Mouse (Mus musculus): ENCODE measurements around the gene Gclm.
A peak's percentile ranks its signal among the peaks of the same experiment; 100 is the strongest.
"Not testable (repeated sequence)": the region's sequence is repeated elsewhere in the genome, so short reads cannot be mapped to it uniquely, and the experiment has no call there.

Gclm gene

GRCm38 (mm10) chr3:122245215-122245877 is at the start of gene Gclm:
TSS of gene Gclm (plus strand) at chr3:122245557.
- DNase-seq (ENCODE audit: low read depth, low spot score): peak; percentile 87

- DNase-seq (ENCODE audit: low read depth, low spot score): no peak
Measured at GRCm38 (mm10) chr3:122196621-122197298, 48.6 kb upstream of the Gclm start.

GRCm38 (mm10) chr3:122198532-122198931 is 46.8 kb upstream of the Gclm start:
- DNase-seq (ENCODE audit: low read depth, low spot score): no peak

GRCm38 (mm10) chr3:122198966-122199381 is 46.4 kb upstream of the Gclm start:
- no peak for DNase-seq (ENCODE audit: low read depth, low spot score)

GRCm38 (mm10) chr3:122199600-122199999 is 45.8 kb upstream of the Gclm start:
- DNase-seq (ENCODE audit: low read depth, low spot score): no peak

GRCm38 (mm10) chr3:122200017-122200416 is 45.3 kb upstream of the Gclm start:
- no peak for DNase-seq (ENCODE audit: low read depth, low spot score)

GRCm38 (mm10) chr3:122200447-122200846 is 44.9 kb upstream of the Gclm start:
- no peak for DNase-seq (ENCODE audit: low read depth, low spot score)

- peak; percentile 67 for DNase-seq (ENCODE audit: low read depth, low spot score)
Measured at GRCm38 (mm10) chr3:122202307-122202732, 43.0 kb upstream of the Gclm start.

GRCm38 (mm10) chr3:122203675-122204329 is 41.6 kb upstream of the Gclm start:
- DNase-seq (ENCODE audit: low read depth, low spot score): no peak

- no peak for DNase-seq (ENCODE audit: low read depth, low spot score)
Measured at GRCm38 (mm10) chr3:122205753-122206152, 39.6 kb upstream of the Gclm start.

- no peak for DNase-seq (ENCODE audit: low read depth, low spot score)
Measured at GRCm38 (mm10) chr3:122206279-122207070, 38.9 kb upstream of the Gclm start.

- DNase-seq (ENCODE audit: low read depth, low spot score): no peak
Measured at GRCm38 (mm10) chr3:122207766-122208165, 37.6 kb upstream of the Gclm start.

- DNase-seq (ENCODE audit: low read depth, low spot score): no peak
Measured at GRCm38 (mm10) chr3:122208296-122209225, 36.8 kb upstream of the Gclm start.

- DNase-seq (ENCODE audit: low read depth, low spot score): no peak
Measured at GRCm38 (mm10) chr3:122209511-122209910, 35.8 kb upstream of the Gclm start.

GRCm38 (mm10) chr3:122210434-122210833 is 34.9 kb upstream of the Gclm start:
- DNase-seq (ENCODE audit: low read depth, low spot score): no peak

- DNase-seq (ENCODE audit: low read depth, low spot score): no peak
Measured at GRCm38 (mm10) chr3:122210846-122211245, 34.5 kb upstream of the Gclm start.

- DNase-seq (ENCODE audit: low read depth, low spot score): no peak
Measured at GRCm38 (mm10) chr3:122211446-122212125, 33.8 kb upstream of the Gclm start.

- no peak for DNase-seq (ENCODE audit: low read depth, low spot score)
Measured at GRCm38 (mm10) chr3:122221240-122222036, 23.9 kb upstream of the Gclm start.

- DNase-seq (ENCODE audit: low read depth, low spot score): not testable (repeated sequence)
Measured at GRCm38 (mm10) chr3:122226972-122227371, 18.4 kb upstream of the Gclm start.
